Mouse (Mus musculus) midbrain, embryonic 15.5 days (tissue): Measurements from ENCODE around the gene Slamf7. TPM values are rescaled to one million over a fixed set of nuclear protein-coding genes. Genes with fewer than 3 reads are reported as not detected.

ENCODE experiments used
- ATAC-seq: fragments of 200-750 bp; cut with Nextera tagmentation; replicated peaks from 2 replicates; pipeline ENCODE4 v1.8.0; 2017; ENCODE audit warnings: moderate TSS enrichment
- H3K27ac ChIP-seq: fragments of 300-500 bp; sonication (generic); 2 replicates; pipeline ENCODE4 v1.5.1; 2015; ENCODE audit warnings: mild to moderate bottlenecking, inconsistent platforms
- H3K27me3 ChIP-seq: fragments of 300-500 bp; sonication (generic); replicated peaks from 2 replicates; pipeline ENCODE4 v1.6.1; 2015; ENCODE audit warnings: inconsistent platforms
- H3K36me3 ChIP-seq: fragments of 300-500 bp; sonication (generic); replicated peaks from 2 replicates; pipeline ENCODE4 v1.6.1; 2015; ENCODE audit warnings: inconsistent platforms
- H3K4me1 ChIP-seq: fragments of 300-500 bp; sonication (generic); 2 replicates; pipeline ENCODE4 v1.6.1; 2015; ENCODE audit warnings: inconsistent platforms
- H3K4me2 ChIP-seq: fragments of 300-500 bp; sonication (generic); 2 replicates; pipeline ENCODE4 v1.6.1; 2015; ENCODE audit warnings: inconsistent platforms, mild to moderate bottlenecking, moderate library complexity
- H3K4me3 ChIP-seq: fragments of 300-500 bp; sonication (generic); 2 replicates; pipeline ENCODE4 v1.5.1; 2015; ENCODE audit warnings: mild to moderate bottlenecking, inconsistent platforms
- H3K9ac ChIP-seq: fragments of 300-500 bp; sonication (generic); 2 replicates; pipeline ENCODE4 v1.6.1; 2015; ENCODE audit warnings: mild to moderate bottlenecking, inconsistent platforms
- H3K9me3 ChIP-seq: fragments of 300-500 bp; sonication (generic); 2 replicates; pipeline ENCODE4 v1.6.1; 2016; ENCODE audit warnings: inconsistent platforms
- WGBS: fragments of 180-500 bp; shearing (Covaris S2); methylation state at CpG from one replicate; pipeline ENCODE4 v1.1.7; 2015; ENCODE audit warnings: mixed read lengths; 5-methylcytosine and 5-hydroxymethylcytosine counted together
- microRNA-seq: library from miRNA; unstranded; fragments of <30 nt; microRNA quantifications from one replicate; pipeline ENCODE4, GENCODE M21; 2016
- polyA plus RNA-seq: library from polyadenylated mRNA; unstranded; fragments of >200 nt; fragmentation: Nextera tagmentation; extraction: Ambion mirVana; gene quantifications from 2 replicates; pipeline ENCODE4 v1.2.1, GENCODE M21; 2015

Slamf7 gene
- polyA plus RNA-seq, 1 experiment from 2014 or later, result not detected

DNA sequence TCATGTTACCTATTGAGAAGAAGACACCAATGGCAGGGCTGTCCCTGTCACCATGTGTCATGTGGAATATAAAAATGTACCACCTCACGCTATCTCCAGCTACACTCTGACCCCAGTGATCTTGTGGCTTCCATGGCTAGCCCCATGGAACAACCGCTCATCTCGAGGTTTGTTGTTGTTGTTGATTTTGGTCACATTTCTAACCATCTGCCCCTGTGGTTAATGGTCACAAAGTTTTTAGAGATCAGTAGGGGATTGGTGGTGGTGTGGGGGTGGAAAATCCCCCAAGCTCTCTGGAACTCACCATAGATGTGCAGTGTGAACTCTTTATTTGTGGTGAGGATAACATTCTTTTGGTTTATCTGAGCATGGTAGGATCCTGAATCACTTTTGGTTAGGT, 48.1 kb downstream of the Slamf7 start:
- Histone ChIP-seq H3K27ac (no peak overlapping the region), H3K9me3 (no peaks in the 10 kb centered on the region), H3K4me2 (no peak overlapping the region), H3K36me3 (no peaks in the 10 kb centered on the region), H3K27me3 (no peaks in the 10 kb centered on the region), H3K4me1 (no peaks in the 10 kb centered on the region), H3K4me3 (no peak overlapping the region), H3K9ac (no peak overlapping the region)
- no peak for ATAC-seq
- 84% methylated on average over 3 of the region's 3 CpGs for WGBS

GRCm38 (mm10) chr1:171584584-171584983, 68.3 kb downstream of the Slamf7 start:
- Histone ChIP-seq H3K4me1 (no peaks in the 10 kb centered on the region), H3K36me3 (no peaks in the 10 kb centered on the region), H3K27me3 (no peaks in the 10 kb centered on the region), H3K9ac (no peak overlapping the region), H3K4me3 (no peak overlapping the region), H3K27ac (no peak overlapping the region), H3K9me3 (no peaks in the 10 kb centered on the region), H3K4me2 (no peak overlapping the region)
- no peak for ATAC-seq
- WGBS, result 73% methylated on average over 2 of the region's 2 CpGs

Small RNAs within 50 kb of the gene (microRNA-seq; reads per million reads assigned to microRNA genes)
- not detected for gene Mir7683

Other genes starting within 250 kb of the Slamf7 start
- gene Usf1, start 241.7 kb downstream of the Slamf7 start, polyA plus RNA-seq, result 205 and 216 TPM in 2 replicates
- 8.4 and 8.8 TPM in 2 replicates for gene Tstd1, start 234.2 kb downstream of the Slamf7 start, polyA plus RNA-seq
- gene F11r, start 215.5 kb downstream of the Slamf7 start, polyA plus RNA-seq, result 9.4 and 11.8 TPM in 2 replicates
- gene Alyref2, start 149.6 kb downstream of the Slamf7 start, polyA plus RNA-seq, result 33.1 and 34.3 TPM in 2 replicates
- not detected in 2 replicates for gene Itln1, start 117.7 kb downstream of the Slamf7 start, polyA plus RNA-seq
- not detected in 2 replicates for gene Cd244a, start 93.8 kb downstream of the Slamf7 start, polyA plus RNA-seq
- 0.06 and 0.14 TPM in 2 replicates for gene Ly9, start 45.6 kb downstream of the Slamf7 start, polyA plus RNA-seq
- 0.72 and 1.5 TPM in 2 replicates for gene Cd48, start 29.0 kb upstream of the Slamf7 start, polyA plus RNA-seq
- 0.10 and 0.19 TPM in 2 replicates for gene Slamf1, start 114.1 kb upstream of the Slamf7 start, polyA plus RNA-seq
- gene Cd84, start 186.7 kb upstream of the Slamf7 start, polyA plus RNA-seq, result 0.74 and 1.1 TPM in 2 replicates
- not detected in 2 replicates for gene Gm10521, start 242.6 kb upstream of the Slamf7 start, polyA plus RNA-seq